Mouse (Mus musculus) midbrain, embryonic 11.5 days (tissue): ENCODE measurements around the gene Hlcs. TPM values are rescaled to one million over a fixed set of nuclear protein-coding genes. Genes with fewer than 3 reads are reported as not detected.

Experiments
- ATAC-seq: fragments of 200-750 bp; cut with Nextera tagmentation; 2 replicates; pipeline ENCODE4 v1.8.0; 2017; ENCODE audit warnings: moderate TSS enrichment, moderate library complexity; ENCODE audit not compliant: low FRiP score
- DNase-seq: peaks from one replicate; pipeline ENCODE4 v3.0.0; 2015; ENCODE audit warnings: low spot score; ENCODE audit errors: missing footprints
- H3K27ac ChIP-seq: fragments of 300-500 bp; sonication (generic); 2 replicates; pipeline ENCODE4 v1.5.1; 2014; ENCODE audit warnings: low read depth, low read length
- H3K27me3 ChIP-seq: fragments of 300-500 bp; sonication (generic); 2 replicates; pipeline ENCODE4 v1.6.1; 2014; ENCODE audit warnings: mild to moderate bottlenecking, low read length, moderate library complexity, mixed read lengths; ENCODE audit not compliant: control insufficient read depth, insufficient read depth
- H3K36me3 ChIP-seq: fragments of 300-500 bp; sonication (generic); 2 replicates; pipeline ENCODE4 v1.6.1; 2014; ENCODE audit warnings: mild to moderate bottlenecking, low read length, moderate library complexity, mixed read lengths; ENCODE audit not compliant: control insufficient read depth, insufficient read depth
- H3K4me1 ChIP-seq: fragments of 300-500 bp; sonication (generic); 2 replicates; pipeline ENCODE4 v1.6.1; 2014; ENCODE audit warnings: low read length; ENCODE audit not compliant: control insufficient read depth, insufficient read depth
- H3K4me2 ChIP-seq: fragments of 300-500 bp; sonication (generic); 2 replicates; pipeline ENCODE4 v1.6.1; 2014; ENCODE audit warnings: mild to moderate bottlenecking, moderate library complexity
- H3K4me3 ChIP-seq: fragments of 300-500 bp; sonication (generic); 2 replicates; pipeline ENCODE4 v1.5.1; 2014; ENCODE audit warnings: low read depth, low read length
- H3K9ac ChIP-seq: fragments of 300-500 bp; sonication (generic); 2 replicates; pipeline ENCODE4 v1.6.1; 2014; ENCODE audit warnings: low read length
- H3K9me3 ChIP-seq: fragments of 300-500 bp; sonication (generic); 2 replicates; pipeline ENCODE4 v1.6.1; 2016; ENCODE audit warnings: low read length; ENCODE audit not compliant: control insufficient read depth
- WGBS: fragments of 180-500 bp; shearing (Covaris S2); extraction: QIAGEN DNeasy Blood & Tissue Kit; methylation state at CpG from one replicate; pipeline ENCODE4 v1.1.7; 2014; 5-methylcytosine and 5-hydroxymethylcytosine counted together
- polyA plus RNA-seq: library from polyadenylated mRNA; unstranded; fragments of >200 nt; fragmentation: Nextera tagmentation; extraction: Ambion mirVana; gene quantifications from 2 replicates; pipeline ENCODE4 v1.2.1, GENCODE M21; 2014

Gene Hlcs
- polyA plus RNA-seq, 1 experiment from 2014 or later: 8.1 TPM

DNA sequence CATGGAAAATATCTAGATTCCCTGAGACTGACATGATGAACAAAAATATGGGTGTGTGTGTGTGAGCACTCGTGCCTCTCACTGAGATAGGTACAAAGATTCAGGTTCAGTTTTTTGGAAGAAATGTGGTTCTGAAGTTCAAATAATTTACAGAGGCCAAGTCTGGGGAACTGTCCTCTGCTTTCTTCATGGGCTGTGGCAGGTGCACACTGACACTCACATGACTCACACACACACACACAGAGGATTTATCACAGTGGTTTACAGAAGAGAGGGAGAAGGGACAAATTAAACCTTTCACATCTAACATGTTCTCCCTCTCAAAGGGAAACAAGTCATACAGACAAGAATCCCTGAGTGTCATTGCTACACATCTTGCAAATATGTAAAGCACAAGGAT, 140.0 kb downstream of the Hlcs start:
- Histone ChIP-seq H3K4me1 (peaks cover 17% of the 10 kb centered on the region), H3K27ac (no peak overlapping the region), H3K4me2 (no peak overlapping the region), H3K27me3 (peaks cover 83% of the 10 kb centered on the region), H3K9me3 (no peaks in the 10 kb centered on the region), H3K9ac (no peak overlapping the region), H3K36me3 (no peaks in the 10 kb centered on the region), H3K4me3 (no peak overlapping the region)
- 91% methylated on average over 1 of the region's 1 CpGs for WGBS
- DNase-seq (no peak), ATAC-seq (no peak)

DNA sequence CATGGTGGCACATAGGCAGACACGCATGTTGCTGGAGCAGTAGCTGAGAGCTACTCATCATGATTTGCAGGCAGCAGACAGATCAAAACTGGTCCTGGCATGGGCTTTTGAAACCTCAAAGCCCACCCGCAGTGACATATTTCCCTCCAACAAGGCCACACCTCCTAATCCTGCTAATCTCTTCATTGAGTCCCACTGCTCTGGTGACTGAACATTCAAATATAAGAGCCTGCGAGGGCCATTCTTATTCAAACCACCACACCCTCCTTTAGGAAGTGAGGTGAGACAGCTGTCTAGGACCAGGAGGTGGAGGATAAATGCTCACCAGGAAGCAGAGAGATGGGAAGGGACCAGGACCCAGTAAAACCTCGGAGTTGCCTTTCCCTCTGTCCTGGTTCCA, 143.2 kb downstream of the Hlcs start:
- H3K4me1 ChIP-seq: peaks cover 12% of the 10 kb centered on the region
- no peaks in the 10 kb centered on the region for H3K36me3 ChIP-seq
- H3K4me2 ChIP-seq: no peak overlapping the region
- no peak overlapping the region for H3K9ac ChIP-seq
- ATAC-seq: peak; percentile 83
- H3K27me3 ChIP-seq: peaks cover 84% of the 10 kb centered on the region
- peak; percentile 91 for DNase-seq
- no peak overlapping the region for H3K4me3 ChIP-seq
- no peaks in the 10 kb centered on the region for H3K9me3 ChIP-seq
- 11% methylated on average over 4 of the region's 4 CpGs for WGBS
- no peak overlapping the region for H3K27ac ChIP-seq

DNA sequence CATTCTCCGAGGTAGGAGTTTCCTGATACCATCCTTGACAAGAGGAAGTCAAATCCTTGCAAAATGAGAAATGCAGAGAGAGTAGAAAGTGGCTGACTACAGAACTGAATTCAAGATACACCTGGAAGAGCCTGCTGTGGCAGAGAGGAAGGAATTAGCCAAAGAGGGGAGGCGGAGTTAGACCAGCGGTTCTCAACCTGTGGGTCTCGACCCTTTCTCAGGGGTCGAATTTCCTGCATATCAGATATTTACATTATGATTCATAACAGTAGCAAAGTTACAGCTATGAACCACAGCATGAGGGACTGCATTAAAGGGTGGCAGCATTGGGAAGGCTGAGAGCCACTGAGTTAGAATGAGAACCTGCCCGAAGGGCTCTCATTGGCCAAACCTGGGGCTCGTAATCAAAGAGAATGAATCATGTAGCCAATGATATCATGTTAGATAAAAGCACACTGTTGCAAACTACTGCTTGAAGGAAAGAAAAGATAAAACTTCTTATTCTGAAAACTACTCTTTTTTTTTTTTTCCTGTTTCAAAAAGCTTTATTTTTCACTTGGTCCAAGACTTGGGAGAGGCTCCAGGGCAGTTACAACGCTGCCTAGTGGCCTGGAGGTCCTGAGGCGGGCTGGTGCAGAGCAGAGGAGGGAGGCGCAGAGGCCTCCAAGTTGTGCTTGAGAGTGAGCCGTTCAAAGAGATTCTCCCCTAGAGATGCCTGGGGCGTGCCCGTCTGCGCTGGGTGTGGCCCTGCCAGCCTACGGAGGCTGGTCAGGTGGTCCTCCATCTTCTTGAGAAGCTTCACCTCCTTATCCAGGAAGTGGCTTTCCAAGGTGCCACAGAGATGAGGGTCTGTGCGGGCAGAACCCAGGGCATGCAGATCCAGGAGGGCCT, 144.5 kb downstream of the Hlcs start:
- 90% methylated on average over 16 of the region's 16 CpGs for WGBS

DNA sequence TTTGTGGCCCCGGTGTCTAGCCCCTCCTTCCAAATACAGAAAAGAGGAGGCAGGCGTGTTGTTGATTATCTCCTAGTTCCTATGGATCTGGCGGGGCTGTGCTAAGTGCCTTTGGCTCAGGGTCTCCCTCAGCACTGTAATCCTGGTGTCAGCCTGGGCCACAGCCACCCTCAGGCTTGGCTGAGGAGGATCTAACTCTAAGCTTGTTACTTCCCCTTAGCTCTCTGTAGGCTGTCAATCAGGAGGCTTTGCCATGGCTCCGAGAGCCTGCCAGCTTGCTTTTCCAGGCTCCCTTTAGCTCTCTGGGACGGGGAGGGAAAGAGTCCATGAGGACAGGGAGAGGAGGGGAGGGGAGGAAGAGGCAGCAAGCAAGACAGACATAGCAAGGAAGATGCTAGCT, 148.4 kb downstream of the Hlcs start:
- Histone ChIP-seq H3K27me3 (peaks cover 43% of the 10 kb centered on the region), H3K9ac (no peak overlapping the region), H3K36me3 (no peaks in the 10 kb centered on the region), H3K27ac (no peak overlapping the region; the same call in 1 of the 2 replicates), H3K4me2 (no peak overlapping the region), H3K9me3 (no peaks in the 10 kb centered on the region), H3K4me1 (peaks cover 15% of the 10 kb centered on the region), H3K4me3 (no peak overlapping the region)
- ATAC-seq (0 out of 2 replicates have a peak, but pooled peaks have one; percentile 38), DNase-seq (no peak)
- WGBS: 26% methylated on average over 5 of the region's 5 CpGs

More for the DNA sequence above, 144.5 kb downstream of the Hlcs start:
- Histone ChIP-seq H3K9ac (no peak overlapping the region), H3K4me2 (no peak overlapping the region), H3K27me3 (peaks cover 72% of the 10 kb centered on the region), H3K4me3 (no peak overlapping the region), H3K9me3 (no peaks in the 10 kb centered on the region), H3K36me3 (no peaks in the 10 kb centered on the region), H3K4me1 (peaks cover 23% of the 10 kb centered on the region), H3K27ac (no peak overlapping the region)
- ATAC-seq (no peak), DNase-seq (no peak)

DNA sequence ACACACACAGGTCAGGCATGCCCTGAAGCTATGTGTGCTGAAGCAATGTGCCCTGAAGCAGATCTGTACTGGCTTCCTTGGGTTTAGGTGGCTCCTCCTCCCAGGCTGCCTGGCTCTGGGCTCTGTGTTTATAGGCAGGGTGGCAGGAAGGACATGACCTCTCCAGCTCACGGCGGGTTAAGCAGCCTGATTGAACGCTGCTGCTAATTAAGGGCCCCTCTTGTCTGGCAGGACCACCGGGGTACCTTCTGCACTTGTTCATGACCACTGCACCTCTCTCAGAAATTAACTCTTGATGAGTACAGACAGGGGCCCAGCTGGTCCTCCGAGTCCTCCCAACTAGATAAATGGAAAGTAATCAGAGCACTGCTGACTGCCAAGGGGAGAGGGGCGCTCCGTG, 149.1 kb downstream of the Hlcs start:
- 19% methylated on average over 7 of the region's 7 CpGs for WGBS
- Histone ChIP-seq H3K4me2 (no peak overlapping the region), H3K4me3 (no peak overlapping the region), H3K9me3 (no peaks in the 10 kb centered on the region), H3K36me3 (no peaks in the 10 kb centered on the region), H3K27ac (no peak overlapping the region), H3K27me3 (peaks cover 41% of the 10 kb centered on the region), H3K9ac (no peak overlapping the region), H3K4me1 (peaks cover 14% of the 10 kb centered on the region)
- DNase-seq: no peak
- ATAC-seq: peak; percentile 69

DNA sequence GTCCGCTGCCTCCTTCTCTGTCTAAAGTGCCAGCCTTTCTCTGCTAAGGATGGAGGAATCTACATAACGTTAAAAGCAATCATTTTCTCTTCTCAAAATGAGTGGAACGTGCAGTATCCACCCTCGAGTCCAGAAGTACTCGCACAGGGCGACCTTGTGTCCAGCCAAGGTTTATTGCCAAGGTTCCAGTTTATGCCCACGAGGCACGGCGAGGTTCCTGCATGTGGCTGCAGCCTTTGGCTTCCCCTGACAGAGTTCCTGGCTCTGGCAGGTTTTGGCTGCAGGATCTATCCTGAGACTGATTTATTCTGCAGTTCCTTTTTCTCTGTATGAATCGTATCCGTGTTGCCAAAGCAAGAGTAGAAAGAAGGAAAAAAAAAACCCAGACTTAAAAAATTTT, 150.3 kb downstream of the Hlcs start:
- DNase-seq (no peak), ATAC-seq (no peak)
- Histone ChIP-seq H3K27me3 (peaks cover 30% of the 10 kb centered on the region), H3K27ac (no peak overlapping the region), H3K9me3 (no peaks in the 10 kb centered on the region), H3K36me3 (no peaks in the 10 kb centered on the region), H3K9ac (no peak overlapping the region), H3K4me1 (peaks cover 14% of the 10 kb centered on the region), H3K4me3 (no peak overlapping the region), H3K4me2 (no peak overlapping the region)
- 90% methylated on average over 11 of the region's 11 CpGs for WGBS

DNA sequence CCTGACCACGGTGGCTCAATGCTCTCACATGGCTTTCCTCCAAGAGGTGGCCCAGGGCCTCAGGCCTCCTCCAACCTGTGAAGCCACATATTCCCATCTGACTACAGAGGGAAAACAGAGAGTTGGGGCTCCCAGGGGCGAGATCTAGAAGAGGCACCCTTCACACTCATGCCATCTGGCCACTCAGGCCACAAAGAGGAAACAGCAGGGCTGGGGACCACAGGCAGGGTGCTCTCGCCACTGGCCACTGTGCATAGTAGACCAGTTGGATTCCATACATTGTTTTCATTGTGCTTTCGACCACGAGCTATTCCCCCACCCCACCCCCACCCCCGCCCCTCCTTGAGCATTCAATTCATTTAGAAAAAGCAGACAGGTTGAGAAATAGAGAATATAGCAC, 151.4 kb downstream of the Hlcs start:
- WGBS: 51% methylated on average over 6 of the region's 6 CpGs
- Histone ChIP-seq H3K27ac (no peak overlapping the region), H3K36me3 (no peaks in the 10 kb centered on the region), H3K4me3 (no peak overlapping the region), H3K27me3 (peaks cover 20% of the 10 kb centered on the region), H3K4me1 (peaks cover 14% of the 10 kb centered on the region), H3K4me2 (no peak overlapping the region), H3K9ac (no peak overlapping the region), H3K9me3 (no peaks in the 10 kb centered on the region)
- no peak for ATAC-seq
- DNase-seq: no peak

DNA sequence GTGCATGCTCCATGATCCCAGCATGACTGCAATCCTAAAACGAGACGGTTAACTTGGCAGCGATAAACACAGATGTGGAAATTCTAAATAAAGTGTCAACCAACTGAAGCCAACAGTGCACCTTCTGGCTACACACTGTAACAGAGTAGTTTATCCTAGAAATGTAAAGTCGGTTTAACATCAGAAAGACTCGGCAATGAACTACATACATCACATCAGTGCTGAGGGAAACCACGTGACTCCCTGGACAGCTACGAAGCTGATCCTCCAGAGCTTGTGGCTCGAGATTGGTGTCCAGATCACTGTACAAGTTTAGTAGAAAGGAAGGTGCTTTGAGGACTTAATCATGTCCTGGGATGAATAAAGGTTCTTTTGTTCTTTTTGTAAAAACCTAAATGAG, 155.6 kb downstream of the Hlcs start:
- DNase-seq (no peak), ATAC-seq (no peak)
- Histone ChIP-seq H3K27me3 (peaks cover 4% of the 10 kb centered on the region; the same call in 1 of the 2 replicates), H3K4me2 (no peak overlapping the region), H3K4me1 (peaks cover 14% of the 10 kb centered on the region), H3K9me3 (no peaks in the 10 kb centered on the region), H3K9ac (no peak overlapping the region), H3K36me3 (no peaks in the 10 kb centered on the region), H3K4me3 (no peak overlapping the region), H3K27ac (no peak overlapping the region)
- 84% methylated on average over 8 of the region's 8 CpGs for WGBS

DNA sequence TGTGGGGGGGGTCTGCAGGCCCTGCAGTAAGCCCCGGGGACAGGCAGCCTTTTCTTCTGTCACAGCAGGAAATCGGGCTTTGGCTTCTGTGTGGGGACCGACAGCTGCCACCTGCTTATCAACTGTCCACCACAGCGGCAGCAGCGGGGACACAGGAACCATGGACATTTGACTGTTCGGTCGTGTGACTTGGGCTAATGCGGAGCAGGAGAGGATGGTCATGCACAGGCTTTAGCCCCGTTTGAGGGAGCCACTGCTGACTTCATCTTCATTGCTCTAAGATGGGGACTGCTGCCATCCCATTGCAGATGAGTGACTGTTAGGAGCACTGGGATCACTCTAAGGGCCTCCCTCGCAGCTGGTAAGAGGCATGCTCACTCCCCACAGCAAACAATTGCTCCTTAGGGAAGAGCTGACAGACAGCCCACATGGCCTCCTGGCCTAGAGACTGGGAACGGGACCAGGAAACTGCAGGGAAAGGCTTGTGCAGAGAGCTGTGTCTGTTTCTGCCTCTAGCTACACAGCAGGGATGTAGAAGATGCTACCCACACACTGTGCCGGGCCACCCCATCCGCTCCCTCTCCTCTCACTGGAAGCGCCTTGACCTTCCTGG, 158.2 kb downstream of the Hlcs start:
- H3K9me3 ChIP-seq: no peaks in the 10 kb centered on the region
- no peaks in the 10 kb centered on the region for H3K36me3 ChIP-seq
- DNase-seq (peak; percentile 90), ATAC-seq (peak; percentile 61)
- peak overlapping the region; percentile 9; the same call in 1 of the 2 replicates for H3K9ac ChIP-seq
- peaks cover 2% of the 10 kb centered on the region; the same call in 1 of the 2 replicates for H3K27me3 ChIP-seq
- no peak overlapping the region for H3K27ac ChIP-seq
- H3K4me1 ChIP-seq: peaks cover 13% of the 10 kb centered on the region
- no peak overlapping the region for H3K4me3 ChIP-seq
- H3K4me2 ChIP-seq: no peak overlapping the region
- 19% methylated on average over 14 of the region's 14 CpGs for WGBS
